ENCODE assay signal across 25 mouse cellular contexts in the genomic region with DNA sequence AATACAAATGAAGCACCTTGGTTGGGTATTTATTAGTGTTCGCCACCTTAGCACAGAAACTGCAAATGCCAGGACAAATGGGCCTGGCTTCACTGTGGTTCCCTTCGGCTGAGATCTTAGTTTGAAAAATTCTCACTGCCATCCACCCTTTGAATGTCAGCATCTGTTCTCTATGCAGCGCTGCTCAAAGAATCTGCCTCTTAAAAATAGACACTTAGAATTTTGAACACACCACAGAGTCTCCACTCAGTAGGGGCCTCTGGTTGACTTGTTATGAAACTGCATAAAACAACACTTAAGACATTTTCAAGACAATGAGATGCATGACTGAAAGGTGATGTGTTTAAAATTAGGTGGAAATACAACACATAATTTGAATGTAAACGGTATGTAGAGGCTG.
DNase-seq lines count a peak whose midpoint lies in the region; ATAC-seq and TF ChIP-seq lines count a peak whose summit lies in the region.
"Had no signal": no experiment of that assay in that cellular context is flagged by ENCODE, and none has a peak within 500 bp of the region (broad histone marks: within the 10 kb centered on the region; RNA-seq: fewer than 3 reads in every experiment).

No protein-coding gene starts in this region.

- H3K27ac ChIP-seq in kidney, adult 2 months (ENCODE audit: insufficient read depth, low read depth, low read length): peak overlapping the region; percentile 24; the same call in 1 of the 2 replicates
- no peak overlapping the region for H3K27ac ChIP-seq in kidney, embryonic 14.5 days (ENCODE audit: low read depth, low read length)
- no peak overlapping the region for H3K27ac ChIP-seq in midbrain, embryonic 15.5 days
- no peak overlapping the region for H3K27ac ChIP-seq in midbrain, embryonic 16.5 days (ENCODE audit: low read length)
- H3K27ac ChIP-seq: embryonic facial prominence, embryonic 10.5 days; embryonic facial prominence, embryonic 12.5 days; forebrain, embryonic 13.5 days; forebrain, embryonic 15.5 days had no signal

- H3K4me3 ChIP-seq in kidney, adult 2 months (ENCODE audit: insufficient read depth, low read depth, low read length): no peak overlapping the region
- no peak overlapping the region for H3K4me3 ChIP-seq in kidney, embryonic 14.5 days (ENCODE audit: low read length)
- H3K4me3 ChIP-seq in midbrain, embryonic 15.5 days: no peak overlapping the region
- H3K4me3 ChIP-seq in midbrain, embryonic 16.5 days (ENCODE audit: low read depth, low read length): no peak overlapping the region
- H3K4me3 ChIP-seq: embryonic facial prominence, embryonic 10.5 days; embryonic facial prominence, embryonic 12.5 days; forebrain, embryonic 13.5 days; forebrain, embryonic 15.5 days had no signal

- DNase-seq in kidney, adult 2 months: peak; percentile 20
- DNase-seq in brain, adult 2 months (ENCODE audit: low read depth, low spot score): peak; percentile 39
- DNase-seq in adipocyte (ENCODE audit: low spot score): no peak
- DNase-seq: adrenal gland, adult 2 months; adrenal gland, postnatal 10 days; adrenal gland, postnatal 25 days; B cell, adult 2 months; cerebellum, adult 11-12 months; cerebellum, adult 2 months; cerebellum, adult 9-10 months; cerebellum, postnatal 10 days; cerebellum, postnatal 25 days; forebrain, postnatal 0 days had no signal

- H3K9ac ChIP-seq in kidney, embryonic 14.5 days (ENCODE audit: low read depth, low read length): no peak overlapping the region
- H3K9ac ChIP-seq in midbrain, embryonic 15.5 days: no peak overlapping the region
- H3K9ac ChIP-seq in midbrain, embryonic 16.5 days (ENCODE audit: low read depth, low read length): no peak overlapping the region
- H3K9ac ChIP-seq: embryonic facial prominence, embryonic 12.5 days; forebrain, embryonic 13.5 days; forebrain, embryonic 15.5 days; forebrain, postnatal 0 days had no signal

- no peak for TF ChIP-seq CTCF in kidney, adult 2 months (conservative IDR thresholded peaks at IDR 0.05; ENCODE audit: insufficient read depth, insufficient read length, low read depth, low read length)

- no peaks in the 10 kb centered on the region for H3K36me3 ChIP-seq in kidney, adult 2 months (ENCODE audit: control insufficient read depth, insufficient read depth, low read length)
- H3K36me3 ChIP-seq in kidney, embryonic 14.5 days (ENCODE audit: control insufficient read depth, insufficient read depth, low read length): no peaks in the 10 kb centered on the region
- H3K36me3 ChIP-seq in midbrain, embryonic 15.5 days (replicated peaks): no peaks in the 10 kb centered on the region
- H3K36me3 ChIP-seq in midbrain, embryonic 16.5 days (ENCODE audit: control insufficient read depth, insufficient read depth, low read length): no peaks in the 10 kb centered on the region
- H3K36me3 ChIP-seq: embryonic facial prominence, embryonic 10.5 days; embryonic facial prominence, embryonic 12.5 days; forebrain, embryonic 15.5 days; G1E had no signal

- H3K4me1 ChIP-seq in kidney, adult 2 months (ENCODE audit: control insufficient read depth, insufficient read depth, low read length): peaks cover 3% of the 10 kb centered on the region; the same call in 1 of the 2 replicates
- no peaks in the 10 kb centered on the region for H3K4me1 ChIP-seq in kidney, embryonic 14.5 days (ENCODE audit: control insufficient read depth, insufficient read depth, low read length)
- H3K4me1 ChIP-seq in midbrain, embryonic 15.5 days: 0 out of 2 replicates have a peak, but pooled peaks cover 2% of the 10 kb centered on the region
- H3K4me1 ChIP-seq in midbrain, embryonic 16.5 days (ENCODE audit: control insufficient read depth, insufficient read depth, low read length): 0 out of 2 replicates have a peak, but pooled peaks cover 2% of the 10 kb centered on the region
- H3K4me1 ChIP-seq: embryonic facial prominence, embryonic 10.5 days; embryonic facial prominence, embryonic 12.5 days; forebrain, embryonic 13.5 days; forebrain, embryonic 15.5 days had no signal

- no peaks in the 10 kb centered on the region for H3K27me3 ChIP-seq in kidney, adult 2 months (replicated peaks; ENCODE audit: control insufficient read depth, insufficient read depth, low read length)
- H3K27me3 ChIP-seq in kidney, embryonic 14.5 days (ENCODE audit: control insufficient read depth, insufficient read depth, low read length): no peaks in the 10 kb centered on the region
- no peaks in the 10 kb centered on the region for H3K27me3 ChIP-seq in midbrain, embryonic 15.5 days (replicated peaks)
- H3K27me3 ChIP-seq in midbrain, embryonic 16.5 days (ENCODE audit: control insufficient read depth, insufficient read depth, low read depth, low read length): no peaks in the 10 kb centered on the region
- H3K27me3 ChIP-seq: CH12.LX; embryonic facial prominence, embryonic 12.5 days; forebrain, embryonic 13.5 days; forebrain, embryonic 15.5 days had no signal

- no peaks in the 10 kb centered on the region for H3K9me3 ChIP-seq in kidney, embryonic 14.5 days (ENCODE audit: control insufficient read depth, low read length)
- no peaks in the 10 kb centered on the region for H3K9me3 ChIP-seq in midbrain, embryonic 15.5 days
- H3K9me3 ChIP-seq in midbrain, embryonic 16.5 days (replicated peaks; ENCODE audit: control insufficient read depth, low read length, poor library complexity, severe bottlenecking): no peaks in the 10 kb centered on the region
- H3K9me3 ChIP-seq: embryonic facial prominence, embryonic 10.5 days; embryonic facial prominence, embryonic 12.5 days; forebrain, embryonic 13.5 days; forebrain, embryonic 15.5 days; G1E had no signal

- WGBS in kidney, adult 2 months: 71% methylated on average over 4 of the region's 4 CpGs
- WGBS in kidney, embryonic 14.5 days: 83% methylated on average over 4 of the region's 4 CpGs
- WGBS in midbrain, embryonic 15.5 days: 71% methylated on average over 4 of the region's 4 CpGs
- WGBS in midbrain, embryonic 16.5 days: 68% methylated on average over 4 of the region's 4 CpGs

- no peak for TF ChIP-seq POLR2A in kidney, adult 2 months (IDR thresholded peaks at IDR 0.05; ENCODE audit: low read depth, low read length)

- no peak overlapping the region for H3K4me2 ChIP-seq in kidney, embryonic 14.5 days (replicated peaks; ENCODE audit: low read depth, low read length)
- H3K4me2 ChIP-seq in midbrain, embryonic 15.5 days: no peak overlapping the region
- no peak overlapping the region for H3K4me2 ChIP-seq in midbrain, embryonic 16.5 days (ENCODE audit: low read length)
- H3K4me2 ChIP-seq: embryonic facial prominence, embryonic 12.5 days; forebrain, embryonic 13.5 days; forebrain, embryonic 15.5 days had no signal

- ATAC-seq in kidney, embryonic 14.5 days (ENCODE audit: low FRiP score, low TSS enrichment): no peak
- ATAC-seq in midbrain, embryonic 15.5 days (replicated peaks): peak; percentile 50; the same call in 1 of the 2 replicates
- ATAC-seq in midbrain, embryonic 16.5 days: no peak; the same call in 1 of the 2 replicates
- ATAC-seq: activated CD4-positive, CD25-positive, alpha-beta regulatory T cell, adult 4 months; CD4-positive, CD25-positive, alpha-beta regulatory T cell, adult 4 months; forebrain, embryonic 13.5 days; forebrain, embryonic 15.5 days; forebrain, postnatal 0 days; Patski had no signal
